7 mouse cellular contexts compared by ENCODE assay signal in the genomic region with DNA sequence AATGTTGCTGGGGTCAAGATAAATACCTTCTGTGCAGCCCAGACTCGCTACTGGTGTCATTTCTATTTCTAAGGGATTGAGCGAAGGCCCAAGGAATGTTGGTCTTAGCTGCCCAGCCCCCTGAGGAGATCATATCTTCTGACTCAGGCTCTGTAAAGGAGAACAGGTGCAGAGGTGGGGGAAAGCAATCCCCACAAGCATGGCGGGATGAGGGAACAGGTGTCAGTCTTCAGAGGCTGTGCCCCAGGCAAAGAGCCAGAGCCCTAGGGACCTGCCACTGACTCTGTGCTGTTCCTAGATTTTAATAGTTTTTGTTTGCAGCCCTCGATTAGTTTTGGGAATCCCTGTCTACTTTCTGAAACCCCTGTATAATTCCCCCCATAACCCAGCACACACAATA. TPM values are rescaled to one million over a fixed set of nuclear protein-coding genes. Genes with fewer than 3 reads are reported as not detected.
DNase-seq lines count a peak whose midpoint lies in the region; ATAC-seq and TF ChIP-seq lines count a peak whose summit lies in the region.

No protein-coding gene starts in this region.

- H3K9me3 ChIP-seq in limb, embryonic 11.5 days (ENCODE audit: control insufficient read depth, low read length) = no peaks in the 10 kb centered on the region
- no peaks in the 10 kb centered on the region for H3K9me3 ChIP-seq in neural tube, embryonic 14.5 days (ENCODE audit: control insufficient read depth, low read length)

- no peak overlapping the region for H3K9ac ChIP-seq in liver, adult 2 months (ENCODE audit: low read depth, low read length)
- no peak overlapping the region for H3K9ac ChIP-seq in limb, embryonic 11.5 days (ENCODE audit: low read length)
- no peak overlapping the region for H3K9ac ChIP-seq in neural tube, embryonic 14.5 days (replicated peaks; ENCODE audit: low read depth, low read length)

- H3K79me2 ChIP-seq in liver, adult 2 months (ENCODE audit: control insufficient read depth, insufficient read depth, low read length) = peaks cover 19% of the 10 kb centered on the region; the same call in 1 of the 2 replicates

- H3K4me1 ChIP-seq in liver, adult 2 months (ENCODE audit: control insufficient read depth, insufficient read depth, low read length) = peaks cover 11% of the 10 kb centered on the region
- H3K4me1 ChIP-seq in limb, embryonic 11.5 days (ENCODE audit: control insufficient read depth, insufficient read depth, low read length) = peaks cover 4% of the 10 kb centered on the region; the same call in 1 of the 2 replicates
- no peaks in the 10 kb centered on the region for H3K4me1 ChIP-seq in neural tube, embryonic 14.5 days (ENCODE audit: control insufficient read depth, insufficient read depth, low read length)

- no peak overlapping the region for H3K4me3 ChIP-seq in liver, adult 2 months (ENCODE audit: insufficient read depth, low read depth, low read length)
- H3K4me3 ChIP-seq in limb, embryonic 11.5 days (ENCODE audit: low read depth, low read length) = no peak overlapping the region; the same call in 1 of the 2 replicates
- no peak overlapping the region for H3K4me3 ChIP-seq in neural tube, embryonic 14.5 days (ENCODE audit: low read depth, low read length)

- no peaks in the 10 kb centered on the region for H3K27me3 ChIP-seq in liver, adult 2 months (ENCODE audit: control insufficient read depth, insufficient read depth, low read length)
- no peaks in the 10 kb centered on the region for H3K27me3 ChIP-seq in limb, embryonic 11.5 days (ENCODE audit: control insufficient read depth, insufficient read depth, low read length)
- no peaks in the 10 kb centered on the region for H3K27me3 ChIP-seq in neural tube, embryonic 14.5 days (ENCODE audit: control insufficient read depth, insufficient read depth, low read length)

- no peak for DNase-seq in liver, adult 2 months (ENCODE audit: extremely low read depth, low read depth, low spot score)
- no peak for DNase-seq in liver
- peak; percentile 74 for DNase-seq in gastrocnemius, adult 18-20 months (ENCODE audit: low spot score)
- DNase-seq in limb, embryonic 11.5 days (ENCODE audit: low spot score) = no peak
- DNase-seq in ovary, adult 18-20 months (ENCODE audit: low spot score) = no peak
- no peak for DNase-seq in yolk sac, embryonic 10.5 days (ENCODE audit: low spot score)

- H3K36me3 ChIP-seq in liver, adult 2 months (ENCODE audit: control insufficient read depth, insufficient read depth, low read length) = no peaks in the 10 kb centered on the region
- H3K36me3 ChIP-seq in limb, embryonic 11.5 days (ENCODE audit: control insufficient read depth, insufficient read depth, low read length) = no peaks in the 10 kb centered on the region
- H3K36me3 ChIP-seq in neural tube, embryonic 14.5 days (ENCODE audit: control insufficient read depth, insufficient read depth, low read length) = no peaks in the 10 kb centered on the region

- ATAC-seq in limb, embryonic 11.5 days (ENCODE audit: insufficient number of reproducible peaks, low FRiP score, low TSS enrichment, low read depth) = peak; percentile 8; the same call in 1 of the 2 replicates
- ATAC-seq in neural tube, embryonic 14.5 days (ENCODE audit: low read depth) = 0 out of 2 replicates have a peak, but pooled peaks have one; percentile 1

- no peak for TF ChIP-seq POLR2A in liver, adult 2 months (IDR thresholded peaks at IDR 0.05; ENCODE audit: extremely low read depth, insufficient read depth, low read length)

- H3K27ac ChIP-seq in liver, adult 2 months (replicated peaks; ENCODE audit: insufficient read depth, low read depth, low read length) = peak overlapping the region; percentile 62; the same call in 1 of the 2 replicates
- H3K27ac ChIP-seq in limb, embryonic 11.5 days (replicated peaks; ENCODE audit: low read depth, low read length) = no peak overlapping the region
- H3K27ac ChIP-seq in neural tube, embryonic 14.5 days (ENCODE audit: low read depth, low read length) = no peak overlapping the region

- no peak for TF ChIP-seq CTCF in liver, adult 2 months (IDR thresholded peaks at IDR 0.05; ENCODE audit: low read depth, low read length)

- H3K4me2 ChIP-seq in limb, embryonic 11.5 days (ENCODE audit: low read depth, severe bottlenecking) = no peak overlapping the region
- H3K4me2 ChIP-seq in neural tube, embryonic 14.5 days (ENCODE audit: low read depth, low read length) = no peak overlapping the region

- WGBS in liver, adult 2 months = 87% methylated on average over 4 of the region's 4 CpGs
- WGBS in limb, embryonic 11.5 days = 59% methylated on average over 4 of the region's 4 CpGs
- 75% methylated on average over 4 of the region's 4 CpGs for WGBS in neural tube, embryonic 14.5 days

RNA-seq across cellular contexts. Expression of gene Smim20, which starts 0.7 kb away (rescaled TPM):
- 36.3 and 40.1 TPM in 2 replicates for total RNA-seq in liver, adult 2 months (2014; rRNA removed)
- 39.2 and 42.4 TPM in 2 replicates for polyA plus RNA-seq in liver, adult 2 months (2012; rRNA removed)
- total RNA-seq in gastrocnemius, adult 18-20 months (2021) = 10 to 100 TPM; 51.0 to 57.7 TPM
- polyA plus RNA-seq in limb, embryonic 11.5 days (2014; fragmentation: Nextera tagmentation; extraction: Ambion mirVana) = 58.1 and 59.0 TPM in 2 replicates
- polyA plus RNA-seq in neural tube, embryonic 14.5 days (2014; fragmentation: Nextera tagmentation; extraction: Ambion mirVana) = 84.6 and 93.4 TPM in 2 replicates

RNA-seq across cellular contexts. Expression of gene Sel1l3, which starts 52.5 kb away (rescaled TPM):
- 8.1 and 8.2 TPM in 2 replicates for total RNA-seq in liver, adult 2 months (2014; rRNA removed)
- polyA plus RNA-seq in liver, adult 2 months (2012; rRNA removed) = 1.8 and 4.9 TPM in 2 replicates
- 10 to 100 TPM; 52.0 to 54.8 TPM for total RNA-seq in gastrocnemius, adult 18-20 months (2021)
- 1.2 and 1.5 TPM in 2 replicates for polyA plus RNA-seq in limb, embryonic 11.5 days (2014; fragmentation: Nextera tagmentation; extraction: Ambion mirVana)
- polyA plus RNA-seq in neural tube, embryonic 14.5 days (2014; fragmentation: Nextera tagmentation; extraction: Ambion mirVana) = 6.5 and 6.8 TPM in 2 replicates
